In the genomic region with DNA sequence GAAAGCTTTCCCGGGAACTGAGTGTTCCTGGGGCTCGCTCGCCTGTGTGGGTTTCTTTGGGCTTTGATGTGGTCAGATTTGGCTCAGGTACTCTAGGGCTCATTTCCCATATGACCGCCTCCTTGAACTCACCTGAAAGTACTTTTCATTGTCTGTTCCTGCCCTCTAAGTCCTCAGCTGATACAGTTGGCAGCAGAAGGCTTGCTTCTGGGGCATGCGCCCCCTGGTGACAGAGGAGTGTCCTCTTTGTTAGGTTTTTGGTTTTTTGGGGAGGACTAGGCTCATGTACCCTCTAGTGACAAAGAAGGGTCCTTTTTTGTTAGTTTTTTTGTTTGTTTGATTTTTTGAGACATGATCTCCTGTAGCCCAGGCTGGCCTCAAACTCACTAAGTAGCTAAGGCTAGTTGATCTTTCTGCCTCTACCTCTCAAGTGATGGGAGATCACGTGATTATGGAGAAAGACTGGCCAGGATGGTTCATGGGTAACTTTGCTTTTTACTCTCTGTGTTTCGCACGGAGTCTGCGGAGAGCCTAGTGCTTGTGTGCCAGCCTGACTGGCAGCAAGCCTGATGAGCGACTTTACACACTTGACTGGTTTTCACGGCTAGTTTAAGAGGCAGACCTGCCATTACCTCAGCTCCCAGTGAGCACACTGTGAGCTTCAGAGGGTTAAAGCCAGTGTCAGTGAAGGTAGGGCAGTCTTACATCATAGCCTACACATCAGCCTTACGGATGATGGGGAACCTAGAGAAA, we compare ENCODE assay signal across 10 mouse cellular contexts. TPM values are rescaled to one million over a fixed set of nuclear protein-coding genes. Genes with fewer than 3 reads are reported as not detected.
DNase-seq lines count a peak whose midpoint lies in the region; ATAC-seq and TF ChIP-seq lines count a peak whose summit lies in the region.
"Had no signal": no experiment of that assay in that cellular context is flagged by ENCODE, and none has a peak within 500 bp of the region (broad histone marks: within the 10 kb centered on the region; RNA-seq: fewer than 3 reads in every experiment).

No protein-coding gene starts in this region.

- H3K27ac ChIP-seq in hindbrain, embryonic 14.5 days: no peak overlapping the region
- no peak overlapping the region for H3K27ac ChIP-seq in hindbrain, embryonic 12.5 days
- H3K27ac ChIP-seq in ES-E14 (ENCODE audit: insufficient read depth, low read depth, low read length, poor library complexity, severe bottlenecking): no peak overlapping the region
- no peak overlapping the region for H3K27ac ChIP-seq in neural tube, embryonic 11.5 days (ENCODE audit: low read depth, low read length)
- H3K27ac ChIP-seq: embryonic facial prominence, embryonic 13.5 days had no signal

- no peak overlapping the region for H3K4me3 ChIP-seq in hindbrain, embryonic 14.5 days (replicated peaks; ENCODE audit: low read length)
- no peak overlapping the region for H3K4me3 ChIP-seq in hindbrain, embryonic 12.5 days
- H3K4me3 ChIP-seq in ES-E14 (ENCODE audit: insufficient read depth in 1 of 2, low read depth in 1 of 2, low read length in 2 of 2, poor library complexity in 1 of 2, severe bottlenecking in 1 of 2): no peak overlapping the region
- no peak overlapping the region for H3K4me3 ChIP-seq in neural tube, embryonic 11.5 days (ENCODE audit: low read depth, low read length)
- H3K4me3 ChIP-seq: embryonic facial prominence, embryonic 13.5 days had no signal

- H3K4me1 ChIP-seq in hindbrain, embryonic 14.5 days (replicated peaks; ENCODE audit: control insufficient read depth, insufficient read depth, low read length): no peaks in the 10 kb centered on the region
- peaks cover 4% of the 10 kb centered on the region for H3K4me1 ChIP-seq in hindbrain, embryonic 12.5 days
- peaks cover 0 to 3% of the 10 kb centered on the region in 2 experiments; a peak in 1 of 4 replicates for H3K4me1 ChIP-seq in ES-E14 (ENCODE audit: control insufficient read depth in 2 of 2, insufficient read depth in 2 of 2, low read length in 2 of 2, poor library complexity in 1 of 2)
- 0 out of 2 replicates have a peak, but pooled peaks cover 4% of the 10 kb centered on the region for H3K4me1 ChIP-seq in neural tube, embryonic 11.5 days (ENCODE audit: control insufficient read depth, insufficient read depth, low read length)

- H3K36me3 ChIP-seq in hindbrain, embryonic 14.5 days (replicated peaks; ENCODE audit: control insufficient read depth, insufficient read depth): peaks cover 46% of the 10 kb centered on the region
- peaks cover 36% of the 10 kb centered on the region for H3K36me3 ChIP-seq in hindbrain, embryonic 12.5 days
- H3K36me3 ChIP-seq in ES-E14 (ENCODE audit: control insufficient read depth, insufficient read depth, low read length, poor library complexity, severe bottlenecking): peaks cover 16% of the 10 kb centered on the region
- H3K36me3 ChIP-seq in neural tube, embryonic 11.5 days (ENCODE audit: control insufficient read depth, insufficient read depth, low read length): peaks cover 2% of the 10 kb centered on the region; the same call in 1 of the 2 replicates

- H3K9ac ChIP-seq in hindbrain, embryonic 14.5 days: no peak overlapping the region
- no peak overlapping the region for H3K9ac ChIP-seq in hindbrain, embryonic 12.5 days
- no peak overlapping the region for H3K9ac ChIP-seq in ES-E14 (ENCODE audit: insufficient read depth, low read depth, low read length, poor library complexity, severe bottlenecking)
- H3K9ac ChIP-seq in neural tube, embryonic 11.5 days (ENCODE audit: low read length): no peak overlapping the region
- H3K9ac ChIP-seq: embryonic facial prominence, embryonic 13.5 days had no signal

- H3K27me3 ChIP-seq in hindbrain, embryonic 14.5 days (ENCODE audit: control insufficient read depth, insufficient read depth, low read length): no peaks in the 10 kb centered on the region
- H3K27me3 ChIP-seq in hindbrain, embryonic 12.5 days: no peaks in the 10 kb centered on the region; the same call in 1 of the 2 replicates
- no peaks in the 10 kb centered on the region for H3K27me3 ChIP-seq in neural tube, embryonic 11.5 days (ENCODE audit: control insufficient read depth, insufficient read depth, low read length)
- H3K27me3 ChIP-seq: embryonic facial prominence, embryonic 13.5 days; megakaryocyte, embryonic 14.5 days had no signal

- ATAC-seq in hindbrain, embryonic 14.5 days (ENCODE audit: low FRiP score): no peak
- ATAC-seq in hindbrain, embryonic 12.5 days (ENCODE audit: low FRiP score): no peak
- ATAC-seq in neural tube, embryonic 11.5 days (ENCODE audit: insufficient read depth, low FRiP score, low TSS enrichment): no peak

- peak; percentile 73 for DNase-seq in hindbrain, embryonic 14.5 days (ENCODE audit: low spot score)
- peak; percentile 74 for DNase-seq in ES-E14 (ENCODE audit: low read depth, low spot score)
- DNase-seq in cerebellum, adult 18-20 months: peak; percentile 69 to 75
- peak; percentile 62 for DNase-seq in gastrocnemius, postnatal 14 days
- DNase-seq in left cerebral cortex, postnatal 14 days (ENCODE audit: low spot score in 2 of 2): peak; percentile 56 to 72
- peak; percentile 58 for DNase-seq in neural tube, embryonic 11.5 days (ENCODE audit: low spot score)
- DNase-seq in thymus, adult 18-20 months: peak; percentile 43 to 64

- no peak overlapping the region for H3K4me2 ChIP-seq in hindbrain, embryonic 14.5 days (replicated peaks)
- H3K4me2 ChIP-seq in hindbrain, embryonic 12.5 days (replicated peaks): no peak overlapping the region
- no peak overlapping the region for H3K4me2 ChIP-seq in neural tube, embryonic 11.5 days (ENCODE audit: low read depth)

- in situ Hi-C loops in ES-E14 (cut with MboI; ENCODE audit: low sequenced_read_pairs in 2 of 2, unreplicated experiment in 2 of 2): no loop called here

- no peaks in the 10 kb centered on the region for H3K9me3 ChIP-seq in hindbrain, embryonic 14.5 days (ENCODE audit: control insufficient read depth, low read length)
- H3K9me3 ChIP-seq in hindbrain, embryonic 12.5 days (replicated peaks): no peaks in the 10 kb centered on the region
- no peaks in the 10 kb centered on the region for H3K9me3 ChIP-seq in ES-E14 (ENCODE audit: control insufficient read depth, insufficient read depth, low read depth, low read length)
- no peaks in the 10 kb centered on the region for H3K9me3 ChIP-seq in neural tube, embryonic 11.5 days (ENCODE audit: control insufficient read depth, low read length)
- H3K9me3 ChIP-seq: embryonic facial prominence, embryonic 13.5 days; megakaryocyte, embryonic 14.5 days had no signal

- 71% methylated on average over 12 of the region's 12 CpGs for WGBS in hindbrain, embryonic 14.5 days
- WGBS in hindbrain, embryonic 12.5 days: 78% methylated on average over 12 of the region's 12 CpGs
- 76% methylated on average over 12 of the region's 12 CpGs for WGBS in neural tube, embryonic 11.5 days

- intact Hi-C loops in gastrocnemius, postnatal 14 days (cut with DNase I; ENCODE audit: low total_unique reads): no loop called here
- intact Hi-C loops in left cerebral cortex, postnatal 14 days (cut with DNase I): loop anchor here (5.0 kb wide), 1 partner anchor 54 kb away; a partner anchor contains a TSS

TF ChIP-seq in ES-E14, 5 proteins besides CTCF, POLR2A, EP300 and RAD21:
- TF ChIP-seq HCFC1 (IDR thresholded peaks at IDR 0.05; ENCODE audit: borderline replicate concordance, insufficient read depth, low read length): no peak
- TF ChIP-seq ZC3H11A (IDR thresholded peaks at IDR 0.05; ENCODE audit: borderline replicate concordance, low read depth, low read length): peak; percentile 54; the same call in 1 of the 2 replicates
- no peak for TF ChIP-seq MAFK (IDR thresholded peaks at IDR 0.05; ENCODE audit: insufficient read depth, low read depth, low read length)
- no peak for TF ChIP-seq CHD2 (IDR thresholded peaks at IDR 0.05; ENCODE audit: low read depth, low read length)
- TF ChIP-seq ZNF384 (IDR thresholded peaks at IDR 0.05; ENCODE audit: low read depth, low read length): no peak

RNA-seq across cellular contexts. Expression of a gene that starts 2.1 kb away (rescaled TPM):
- 28.4 and 36.5 TPM in 2 replicates for polyA plus RNA-seq in hindbrain, embryonic 14.5 days (2014; fragmentation: Nextera tagmentation; extraction: Ambion mirVana)
- polyA plus RNA-seq in hindbrain, embryonic 12.5 days (2016; fragmentation: Nextera tagmentation; extraction: Ambion mirVana): 40.2 and 42.8 TPM in 2 replicates
- 24.2 and 29.3 TPM in 2 replicates for total RNA-seq in ES-E14 (2012; rRNA removed)
- 1 to 10 TPM; 8.1 to 9.7 TPM for total RNA-seq in gastrocnemius, postnatal 14 days (2021)
- 10 to 100 TPM; 18.3 to 21.2 TPM for total RNA-seq in left cerebral cortex, postnatal 14 days (2021)
- 45.6 and 47.2 TPM in 2 replicates for polyA plus RNA-seq in neural tube, embryonic 11.5 days (2014; fragmentation: Nextera tagmentation; extraction: Ambion mirVana)

RNA-seq across cellular contexts. Expression of a gene that starts 32.2 kb away (rescaled TPM):
- polyA plus RNA-seq in hindbrain, embryonic 14.5 days (2014; fragmentation: Nextera tagmentation; extraction: Ambion mirVana): 37.3 and 37.4 TPM in 2 replicates
- polyA plus RNA-seq in hindbrain, embryonic 12.5 days (2016; fragmentation: Nextera tagmentation; extraction: Ambion mirVana): 36.5 and 39.6 TPM in 2 replicates
- 17.3 and 24.3 TPM in 2 replicates for total RNA-seq in ES-E14 (2012; rRNA removed)
- 10 to 100 TPM; 29.2 to 30.7 TPM for total RNA-seq in gastrocnemius, postnatal 14 days (2021)
- 10 to 100 TPM; 34.3 to 37.1 TPM for total RNA-seq in left cerebral cortex, postnatal 14 days (2021)
- polyA plus RNA-seq in neural tube, embryonic 11.5 days (2014; fragmentation: Nextera tagmentation; extraction: Ambion mirVana): 43.6 and 48.8 TPM in 2 replicates

RNA-seq across cellular contexts. Expression of a gene that starts 33.1 kb away (rescaled TPM):
- 88.1 and 88.5 TPM in 2 replicates for polyA plus RNA-seq in hindbrain, embryonic 14.5 days (2014; fragmentation: Nextera tagmentation; extraction: Ambion mirVana)
- polyA plus RNA-seq in hindbrain, embryonic 12.5 days (2016; fragmentation: Nextera tagmentation; extraction: Ambion mirVana): 113 and 118 TPM in 2 replicates
- total RNA-seq in ES-E14 (2012; rRNA removed): 49.6 and 57.5 TPM in 2 replicates
- total RNA-seq in gastrocnemius, postnatal 14 days (2021): 10 to 100 TPM; 22.1 to 23.2 TPM
- total RNA-seq in left cerebral cortex, postnatal 14 days (2021): 10 to 100 TPM; 43.6 to 48.4 TPM
- polyA plus RNA-seq in neural tube, embryonic 11.5 days (2014; fragmentation: Nextera tagmentation; extraction: Ambion mirVana): 136 and 138 TPM in 2 replicates

RNA-seq across cellular contexts. Expression of a gene that starts 55.1 kb away (rescaled TPM):
- polyA plus RNA-seq in hindbrain, embryonic 14.5 days (2014; fragmentation: Nextera tagmentation; extraction: Ambion mirVana): 19.2 and 22.0 TPM in 2 replicates
- 37.4 and 40.7 TPM in 2 replicates for polyA plus RNA-seq in hindbrain, embryonic 12.5 days (2016; fragmentation: Nextera tagmentation; extraction: Ambion mirVana)
- 56.7 and 77.3 TPM in 2 replicates for total RNA-seq in ES-E14 (2012; rRNA removed)
- 10 to 100 TPM; 23.8 to 26.7 TPM for total RNA-seq in gastrocnemius, postnatal 14 days (2021)
- total RNA-seq in left cerebral cortex, postnatal 14 days (2021): 10 to 100 TPM; 17.9 to 20.4 TPM
- 37.0 TPM in 2 replicates for polyA plus RNA-seq in neural tube, embryonic 11.5 days (2014; fragmentation: Nextera tagmentation; extraction: Ambion mirVana)
